Mouse (Mus musculus) hindbrain, embryonic 10.5 days (tissue): ENCODE data around the gene Tspan5. TPM values are rescaled to one million over a fixed set of nuclear protein-coding genes. Genes with fewer than 3 reads are reported as not detected.

Experiments used
- DNase-seq: peaks from one replicate; pipeline ENCODE4 v3.0.0-alpha.2; 2017; ENCODE audit warnings: low spot score
- H3K27ac ChIP-seq: fragments of 300-500 bp; sonication (generic); 2 replicates; pipeline ENCODE4 v1.5.1; 2016; ENCODE audit warnings: mild to moderate bottlenecking, moderate library complexity
- H3K27me3 ChIP-seq: fragments of 300-500 bp; sonication (generic); 2 replicates; pipeline ENCODE4 v1.6.1; 2016; ENCODE audit warnings: mild to moderate bottlenecking; ENCODE audit not compliant: poor library complexity, insufficient read depth, severe bottlenecking
- H3K36me3 ChIP-seq: fragments of 300-500 bp; sonication (generic); 2 replicates; pipeline ENCODE4 v1.6.1; 2016; ENCODE audit warnings: mild to moderate bottlenecking, moderate library complexity
- H3K4me1 ChIP-seq: fragments of 300-500 bp; sonication (generic); replicated peaks from 2 replicates; pipeline ENCODE4 v1.6.1; 2016; ENCODE audit warnings: mild to moderate bottlenecking
- H3K4me3 ChIP-seq: fragments of 300-500 bp; sonication (generic); 2 replicates; pipeline ENCODE4 v1.5.1; 2016; ENCODE audit warnings: mild to moderate bottlenecking, moderate library complexity
- H3K9me3 ChIP-seq: fragments of 300-500 bp; sonication (generic); 2 replicates; pipeline ENCODE4 v1.6.1; 2016; ENCODE audit warnings: mild to moderate bottlenecking, moderate library complexity
- WGBS: fragments of 180-500 bp; shearing (Covaris S2); methylation state at CpG from one replicate; pipeline ENCODE4 v1.1.7; 2016; 5-methylcytosine and 5-hydroxymethylcytosine counted together
- polyA plus RNA-seq: library from polyadenylated mRNA; unstranded; fragments of >200 nt; fragmentation: Nextera tagmentation; extraction: Ambion mirVana; gene quantifications from 2 replicates; pipeline ENCODE4 v1.2.1, GENCODE M21; 2016

Gene Tspan5
- polyA plus RNA-seq, 1 experiment from 2014 or later, result 46.4 TPM

- WGBS, result 64% methylated on average over 5 of the region's 5 CpGs
- H3K4me3 ChIP-seq, result no peak overlapping the region
- no peaks in the 10 kb centered on the region for H3K27me3 ChIP-seq
- DNase-seq, result no peak
- H3K27ac ChIP-seq, result peak overlapping the region; percentile 36
- H3K4me1 ChIP-seq, result peaks cover 13% of the 10 kb centered on the region
- no peaks in the 10 kb centered on the region for H3K9me3 ChIP-seq
- H3K36me3 ChIP-seq, result peaks cover 32% of the 10 kb centered on the region
These were observed 151.5 kb downstream of the Tspan5 start for GRCm38 (mm10) chr3:138893520-138893919.

- H3K36me3 ChIP-seq, result peaks cover 62% of the 10 kb centered on the region
- no peak overlapping the region for H3K4me3 ChIP-seq
- DNase-seq, result no peak
- 91% methylated on average over 11 of the region's 11 CpGs for WGBS
- H3K9me3 ChIP-seq, result no peaks in the 10 kb centered on the region
- H3K4me1 ChIP-seq, result peaks cover 8% of the 10 kb centered on the region
- no peaks in the 10 kb centered on the region for H3K27me3 ChIP-seq
- H3K27ac ChIP-seq, result no peak overlapping the region; the same call in 1 of the 2 replicates
These were observed 155.5 kb downstream of the Tspan5 start for GRCm38 (mm10) chr3:138897500-138897899.

- no peak for DNase-seq
- no peak overlapping the region for H3K4me3 ChIP-seq
- H3K4me1 ChIP-seq, result peaks cover 8% of the 10 kb centered on the region
- no peak overlapping the region for H3K27ac ChIP-seq
- H3K9me3 ChIP-seq, result no peaks in the 10 kb centered on the region
- no peaks in the 10 kb centered on the region for H3K27me3 ChIP-seq
- WGBS, result 95% methylated on average over 8 of the region's 8 CpGs
- peaks cover 66% of the 10 kb centered on the region for H3K36me3 ChIP-seq
These were observed 156.1 kb downstream of the Tspan5 start for GRCm38 (mm10) chr3:138898055-138898454.

- DNase-seq, result no peak
- Histone ChIP-seq H3K9me3 (no peaks in the 10 kb centered on the region), H3K4me1 (peaks cover 6% of the 10 kb centered on the region), H3K27me3 (no peaks in the 10 kb centered on the region), H3K36me3 (peaks cover 60% of the 10 kb centered on the region), H3K4me3 (no peak overlapping the region), H3K27ac (no peak overlapping the region)
- 88% methylated on average over 9 of the region's 9 CpGs for WGBS
These were observed 158.7 kb downstream of the Tspan5 start for GRCm38 (mm10) chr3:138900571-138901141.

- peak overlapping the region; percentile 65 for H3K27ac ChIP-seq
- no peaks in the 10 kb centered on the region for H3K27me3 ChIP-seq
- H3K9me3 ChIP-seq, result no peaks in the 10 kb centered on the region
- peak; percentile 48 for DNase-seq
- peaks cover 25% of the 10 kb centered on the region for H3K36me3 ChIP-seq
- H3K4me1 ChIP-seq, result peaks cover 12% of the 10 kb centered on the region
- H3K4me3 ChIP-seq, result no peak overlapping the region
- 32% methylated on average over 7 of the region's 7 CpGs for WGBS
These were observed 163.7 kb downstream of the Tspan5 start for GRCm38 (mm10) chr3:138905678-138906077.

- H3K9me3 ChIP-seq, result no peaks in the 10 kb centered on the region
- no peaks in the 10 kb centered on the region for H3K27me3 ChIP-seq
- peaks cover 19% of the 10 kb centered on the region for H3K36me3 ChIP-seq
- DNase-seq, result peak; percentile 77
- no peak overlapping the region for H3K4me3 ChIP-seq
- WGBS, result 39% methylated on average over 17 of the region's 17 CpGs
- H3K4me1 ChIP-seq, result peaks cover 12% of the 10 kb centered on the region
- peak overlapping the region; percentile 65 for H3K27ac ChIP-seq
These were observed 164.3 kb downstream of the Tspan5 start for GRCm38 (mm10) chr3:138906112-138906880.

- WGBS, result 81% methylated on average over 2 of the region's 2 CpGs
- Histone ChIP-seq H3K9me3 (no peaks in the 10 kb centered on the region), H3K27me3 (no peaks in the 10 kb centered on the region), H3K36me3 (no peaks in the 10 kb centered on the region), H3K4me3 (no peak overlapping the region), H3K27ac (no peak overlapping the region), H3K4me1 (peaks cover 12% of the 10 kb centered on the region)
- no peak for DNase-seq
These were observed 167.3 kb downstream of the Tspan5 start for GRCm38 (mm10) chr3:138909313-138909712.

- H3K4me3 ChIP-seq, result no peak overlapping the region
- peak; percentile 1 for DNase-seq
- no peak overlapping the region for H3K27ac ChIP-seq
- H3K9me3 ChIP-seq, result no peaks in the 10 kb centered on the region
- no peaks in the 10 kb centered on the region for H3K36me3 ChIP-seq
- 88% methylated on average over 8 of the region's 8 CpGs for WGBS
- no peaks in the 10 kb centered on the region for H3K27me3 ChIP-seq
- 0 out of 2 replicates have a peak, but pooled peaks cover 6% of the 10 kb centered on the region for H3K4me1 ChIP-seq
These were observed 170.5 kb downstream of the Tspan5 start for GRCm38 (mm10) chr3:138912504-138912903.

GRCm38 (mm10) chr3:138914626-138915288, 172.8 kb downstream of the Tspan5 start:
- Histone ChIP-seq H3K9me3 (no peaks in the 10 kb centered on the region), H3K36me3 (no peaks in the 10 kb centered on the region), H3K27me3 (no peaks in the 10 kb centered on the region), H3K27ac (peak overlapping the region; percentile 14; the same call in 1 of the 2 replicates), H3K4me1 (0 out of 2 replicates have a peak, but pooled peaks cover 6% of the 10 kb centered on the region), H3K4me3 (no peak overlapping the region)
- peak; percentile 2 for DNase-seq
- WGBS, result 69% methylated on average over 8 of the region's 8 CpGs

GRCm38 (mm10) chr3:138916591-138916990, 174.6 kb downstream of the Tspan5 start:
- no peaks in the 10 kb centered on the region; the same call in 1 of the 2 replicates for H3K36me3 ChIP-seq
- H3K27ac ChIP-seq, result no peak overlapping the region
- DNase-seq, result no peak
- 0 out of 2 replicates have a peak, but pooled peaks cover 6% of the 10 kb centered on the region for H3K4me1 ChIP-seq
- H3K27me3 ChIP-seq, result no peaks in the 10 kb centered on the region
- H3K9me3 ChIP-seq, result no peaks in the 10 kb centered on the region
- H3K4me3 ChIP-seq, result no peak overlapping the region
- WGBS, result 93% methylated on average over 4 of the region's 4 CpGs

GRCm38 (mm10) chr3:138917016-138917415, 175.0 kb downstream of the Tspan5 start:
- Histone ChIP-seq H3K4me1 (0 out of 2 replicates have a peak, but pooled peaks cover 6% of the 10 kb centered on the region), H3K36me3 (no peaks in the 10 kb centered on the region; the same call in 1 of the 2 replicates), H3K4me3 (no peak overlapping the region), H3K27ac (no peak overlapping the region), H3K27me3 (no peaks in the 10 kb centered on the region), H3K9me3 (no peaks in the 10 kb centered on the region)
- 92% methylated on average over 4 of the region's 4 CpGs for WGBS
- DNase-seq, result peak; percentile 1

- no peak for DNase-seq
- Histone ChIP-seq H3K27ac (no peak overlapping the region), H3K4me1 (0 out of 2 replicates have a peak, but pooled peaks cover 6% of the 10 kb centered on the region), H3K9me3 (no peaks in the 10 kb centered on the region), H3K36me3 (no peaks in the 10 kb centered on the region; the same call in 1 of the 2 replicates), H3K4me3 (no peak overlapping the region), H3K27me3 (no peaks in the 10 kb centered on the region)
- 95% methylated on average over 4 of the region's 4 CpGs for WGBS
These were observed 176.2 kb downstream of the Tspan5 start for GRCm38 (mm10) chr3:138918241-138918640.

- Histone ChIP-seq H3K27ac (no peak overlapping the region), H3K27me3 (no peaks in the 10 kb centered on the region), H3K36me3 (peaks cover 61% of the 10 kb centered on the region), H3K4me3 (no peak overlapping the region), H3K9me3 (0 out of 2 replicates have a peak, but pooled peaks cover under 1% of the 10 kb centered on the region), H3K4me1 (no peaks in the 10 kb centered on the region)
- WGBS, result 93% methylated on average over 8 of the region's 8 CpGs
- no peak for DNase-seq
These were observed 184.2 kb downstream of the Tspan5 start for GRCm38 (mm10) chr3:138926161-138926560.
